Mouse (Mus musculus): ENCODE data around the gene Cox8b. TPM values are rescaled to one million over a fixed set of nuclear protein-coding genes. Genes with fewer than 3 reads are reported as not detected.
"Not testable (repeated sequence)": the region's sequence is repeated elsewhere in the genome, so short reads cannot be mapped to it uniquely, and the experiment has no call there.

Gene Cox8b
- polyA plus RNA-seq, 1 experiment from 2014 or later: 0.33 TPM

GRCm38 (mm10) chr7:140894611-140895010 is 5.6 kb downstream of the Cox8b start:
- no peak overlapping the region for H3K9ac ChIP-seq
- H3K4me2 ChIP-seq: no peak overlapping the region
- H3K36me3 ChIP-seq: peaks cover 79% of the 10 kb centered on the region
- H3K9me3 ChIP-seq (replicated peaks): no peaks in the 10 kb centered on the region
- DNase-seq: no peak
- H3K4me3 ChIP-seq (replicated peaks): no peak overlapping the region
- ATAC-seq (ENCODE audit: low read depth): no peak
- no peaks in the 10 kb centered on the region for H3K27me3 ChIP-seq
- no peaks in the 10 kb centered on the region for H3K4me1 ChIP-seq (replicated peaks)
- 88% methylated on average over 3 of the region's 3 CpGs for WGBS (ENCODE audit: insufficient replicate concordance)
- no peak overlapping the region; the same call in 1 of the 2 replicates for H3K27ac ChIP-seq

- Histone ChIP-seq H3K27ac (no peak overlapping the region), H3K9ac (no peak overlapping the region), H3K4me3 (replicated peaks) (no peak overlapping the region), H3K4me1 (replicated peaks) (no peaks in the 10 kb centered on the region), H3K36me3 (peaks cover 83% of the 10 kb centered on the region), H3K4me2 (no peak overlapping the region), H3K27me3 (no peaks in the 10 kb centered on the region), H3K9me3 (replicated peaks) (no peaks in the 10 kb centered on the region)
- DNase-seq: no peak
- no peak for ATAC-seq (ENCODE audit: low read depth)
- 79% methylated on average over 7 of the region's 7 CpGs for WGBS (ENCODE audit: insufficient replicate concordance)
Measured at GRCm38 (mm10) chr7:140894031-140894430, 6.2 kb downstream of the Cox8b start.

DNA sequence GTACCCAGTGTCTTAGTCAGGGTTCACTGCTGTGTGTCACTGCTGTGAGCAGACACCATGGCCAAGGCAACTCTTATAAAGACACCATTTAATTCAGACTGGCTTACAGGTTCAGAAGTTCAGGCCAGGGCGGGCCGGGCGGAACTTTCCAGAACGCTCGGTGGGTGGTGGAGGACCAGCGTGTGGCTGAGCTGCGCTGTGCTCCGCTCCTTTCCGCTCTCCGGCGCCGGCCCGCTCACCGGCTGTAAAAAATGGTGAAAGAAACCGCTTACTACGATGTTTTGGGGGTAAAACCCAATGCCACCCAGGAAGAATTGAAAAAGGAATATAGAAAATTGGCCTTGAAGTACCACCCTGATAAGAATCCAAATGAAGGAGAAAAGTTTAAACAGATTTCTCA is 9.6 kb downstream of the Cox8b start:
- H3K9ac ChIP-seq; H3K4me1 ChIP-seq (replicated peaks); H3K27ac ChIP-seq; H3K4me2 ChIP-seq; H3K4me3 ChIP-seq (replicated peaks); H3K9me3 ChIP-seq (replicated peaks); H3K27me3 ChIP-seq; ATAC-seq (ENCODE audit: low read depth); DNase-seq: not testable (repeated sequence)
- peaks cover 84% of the 10 kb centered on the region for H3K36me3 ChIP-seq
- WGBS (ENCODE audit: insufficient replicate concordance): 95% methylated on average over 16 of the region's 16 CpGs

- Histone ChIP-seq H3K9ac (peak overlapping the region; percentile 88), H3K4me2 (peak overlapping the region; percentile 93), H3K36me3 (peaks cover 40% of the 10 kb centered on the region), H3K4me3 (replicated peaks) (peak overlapping the region; percentile 92), H3K9me3 (replicated peaks) (no peaks in the 10 kb centered on the region), H3K4me1 (replicated peaks) (peaks cover 42% of the 10 kb centered on the region), H3K27me3 (no peaks in the 10 kb centered on the region), H3K27ac (peak overlapping the region; percentile 90)
- no peak for DNase-seq
- ATAC-seq (ENCODE audit: low read depth): peak; percentile 24
- WGBS (ENCODE audit: insufficient replicate concordance): 0% methylated on average over 12 of the region's 12 CpGs
Measured at GRCm38 (mm10) chr7:140882469-140882803, 17.8 kb downstream of the Cox8b start.

DNA sequence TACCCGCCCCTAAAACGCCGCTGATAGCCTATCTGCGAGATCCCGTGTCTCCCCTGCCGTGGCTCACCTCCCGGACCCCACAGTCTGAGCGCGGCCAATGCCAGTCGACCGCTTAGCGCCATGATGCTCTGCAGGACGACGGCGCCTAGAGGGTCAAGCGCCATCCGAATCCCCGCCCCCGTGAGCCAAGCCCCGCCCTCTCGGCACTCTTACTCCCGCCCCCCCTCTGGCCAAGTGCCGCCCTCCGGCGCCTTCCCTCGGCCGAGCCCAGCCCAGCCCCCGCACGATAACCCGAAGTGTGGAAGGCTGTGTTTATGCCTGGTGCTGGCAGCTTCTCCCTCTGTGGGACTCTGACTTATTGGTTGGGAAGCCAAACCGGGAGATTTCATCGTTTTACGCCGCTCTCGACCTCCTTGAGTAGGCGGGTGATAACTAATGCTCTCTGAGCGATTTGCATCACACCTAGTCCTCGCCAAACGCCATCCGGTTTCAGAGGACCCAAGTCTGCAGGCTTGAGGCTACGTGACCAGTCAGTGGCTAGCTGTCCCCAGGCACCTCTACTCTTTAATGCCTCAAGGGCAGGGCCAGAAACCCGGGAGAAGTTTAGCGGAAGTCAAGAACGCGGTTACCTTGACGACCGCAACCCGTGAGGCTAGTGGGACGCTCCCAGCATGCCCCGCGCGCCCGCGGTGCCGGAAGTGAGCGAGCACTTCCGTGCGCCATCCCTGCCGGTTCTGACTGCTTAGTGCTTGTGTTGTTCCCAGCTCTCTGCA is 18.4 kb downstream of the Cox8b start, which contains the start of the genes Psmd13 and Sirt3:
TSS of gene Psmd13 (plus strand) at position 273 of the 773 bp plus-strand sequence.
TSS of gene Sirt3 (minus strand) at position 614 of the 773 bp plus-strand sequence.
- H3K27me3 ChIP-seq: no peaks in the 10 kb centered on the region
- peak within 1 kb of the TSS; percentile 92 for H3K4me3 ChIP-seq (replicated peaks)
- under 1% methylated on average over 59 of the region's 59 CpGs for WGBS (ENCODE audit: insufficient replicate concordance)
- peak within 1 kb of the TSS; percentile 90 for H3K27ac ChIP-seq
- ATAC-seq (ENCODE audit: low read depth): peak; percentile 91
- H3K9me3 ChIP-seq (replicated peaks): no peaks in the 10 kb centered on the region
- peaks cover 42% of the 10 kb centered on the region for H3K4me1 ChIP-seq (replicated peaks)
- peak within 1 kb of the TSS; percentile 88 for H3K9ac ChIP-seq
- DNase-seq: peak; percentile 88
- peaks cover 40% of the 10 kb centered on the region for H3K36me3 ChIP-seq
- peak within 1 kb of the TSS; percentile 93 for H3K4me2 ChIP-seq

DNA sequence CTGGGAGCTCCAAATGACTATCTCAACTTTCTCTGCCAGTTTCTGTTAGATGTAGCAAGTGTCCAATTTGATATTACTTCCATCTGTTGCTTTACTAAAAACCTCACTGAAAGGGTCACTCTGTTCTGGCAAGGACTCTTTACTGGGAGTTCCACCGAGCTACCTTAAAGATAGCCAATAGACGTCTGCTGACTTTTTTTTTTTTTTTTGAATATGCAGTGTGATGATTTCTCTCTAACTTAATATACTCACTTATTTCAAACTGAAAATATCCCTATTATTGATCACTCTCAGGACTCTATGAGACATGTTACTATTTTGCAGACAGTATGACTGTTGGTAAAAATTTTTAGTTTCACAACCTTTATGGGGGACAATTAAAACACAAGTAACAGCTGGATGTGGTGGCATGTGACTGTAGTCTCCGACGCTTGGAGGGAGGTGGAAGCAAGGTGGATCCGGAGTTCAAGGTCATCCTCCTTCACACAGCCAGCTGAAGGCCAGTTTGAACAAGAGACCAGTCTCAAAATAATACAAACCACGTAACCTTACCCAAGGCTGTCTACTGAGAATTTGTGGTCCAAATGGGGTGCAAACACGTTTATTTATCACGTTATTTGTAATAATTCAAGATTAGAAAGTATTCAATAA is 19.3 kb downstream of the Cox8b start:
- no peak for DNase-seq
- Histone ChIP-seq H3K4me2 (peak overlapping the region; percentile 93), H3K36me3 (peaks cover 39% of the 10 kb centered on the region), H3K27ac (peak overlapping the region; percentile 90), H3K4me3 (replicated peaks) (peak overlapping the region; percentile 92), H3K4me1 (replicated peaks) (peaks cover 42% of the 10 kb centered on the region), H3K9ac (peak overlapping the region; percentile 88), H3K27me3 (no peaks in the 10 kb centered on the region), H3K9me3 (replicated peaks) (no peaks in the 10 kb centered on the region)
- ATAC-seq (ENCODE audit: low read depth): no peak
- 7% methylated on average over 8 of the region's 8 CpGs for WGBS (ENCODE audit: insufficient replicate concordance)

DNA sequence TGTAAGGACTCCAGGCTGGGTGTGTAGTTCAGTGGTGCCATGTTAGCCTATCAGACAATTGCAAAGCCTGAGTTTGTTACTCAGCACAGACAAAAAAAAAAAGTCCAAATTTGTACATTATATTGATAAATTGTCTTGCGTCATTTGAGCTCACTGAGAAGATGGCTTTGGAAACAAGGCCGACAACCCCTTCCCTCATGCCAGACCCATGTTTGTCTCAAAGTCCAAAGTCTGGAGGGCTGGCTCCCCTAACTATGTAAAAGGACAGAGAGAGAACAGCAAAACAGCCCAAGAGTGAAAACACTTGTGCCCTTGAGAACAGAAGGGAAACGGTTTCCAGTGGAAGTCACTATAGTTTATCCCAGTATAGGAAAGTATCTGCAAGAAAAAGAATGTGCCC is 19.8 kb downstream of the Cox8b start:
- Histone ChIP-seq H3K27me3 (no peaks in the 10 kb centered on the region), H3K4me2 (peak overlapping the region; percentile 93), H3K27ac (peak overlapping the region; percentile 66), H3K36me3 (peaks cover 39% of the 10 kb centered on the region), H3K4me3 (replicated peaks) (peak overlapping the region; percentile 92), H3K9ac (peak overlapping the region; percentile 88; the same call in 1 of the 2 replicates), H3K4me1 (replicated peaks) (peaks cover 42% of the 10 kb centered on the region), H3K9me3 (replicated peaks) (no peaks in the 10 kb centered on the region)
- ATAC-seq (ENCODE audit: low read depth): no peak
- DNase-seq: no peak
- 62% methylated on average over 3 of the region's 3 CpGs for WGBS (ENCODE audit: insufficient replicate concordance)

DNA sequence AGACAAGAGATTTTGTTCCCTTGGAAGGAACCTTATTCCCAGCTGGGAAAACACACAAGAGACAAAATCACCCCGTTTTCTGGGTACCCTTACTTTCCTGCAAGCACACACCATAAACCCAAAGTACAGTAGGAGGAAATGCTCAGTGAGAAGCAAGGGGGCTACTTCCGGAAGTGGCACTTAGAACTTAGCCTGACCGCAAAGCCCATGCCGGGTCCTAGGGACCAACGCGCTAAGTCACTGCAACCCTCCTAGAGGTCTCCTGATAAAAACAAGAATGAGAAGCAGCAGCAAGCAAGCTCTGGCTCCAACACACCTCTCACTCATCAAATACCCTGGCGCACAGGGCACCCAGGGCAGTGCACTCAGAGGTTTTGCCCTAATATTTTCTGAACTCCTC is 20.9 kb downstream of the Cox8b start:
- H3K4me1 ChIP-seq (replicated peaks): peaks cover 48% of the 10 kb centered on the region
- no peak for DNase-seq
- peak overlapping the region; percentile 52; the same call in 1 of the 2 replicates for H3K9ac ChIP-seq
- H3K9me3 ChIP-seq (replicated peaks): no peaks in the 10 kb centered on the region
- peaks cover 39% of the 10 kb centered on the region for H3K36me3 ChIP-seq
- H3K27me3 ChIP-seq: no peaks in the 10 kb centered on the region
- peak overlapping the region; percentile 26 for H3K4me3 ChIP-seq (replicated peaks)
- WGBS (ENCODE audit: insufficient replicate concordance): 30% methylated on average over 7 of the region's 7 CpGs
- peak overlapping the region; percentile 53 for H3K4me2 ChIP-seq
- peak overlapping the region; percentile 66 for H3K27ac ChIP-seq
- no peak for ATAC-seq (ENCODE audit: low read depth)

DNA sequence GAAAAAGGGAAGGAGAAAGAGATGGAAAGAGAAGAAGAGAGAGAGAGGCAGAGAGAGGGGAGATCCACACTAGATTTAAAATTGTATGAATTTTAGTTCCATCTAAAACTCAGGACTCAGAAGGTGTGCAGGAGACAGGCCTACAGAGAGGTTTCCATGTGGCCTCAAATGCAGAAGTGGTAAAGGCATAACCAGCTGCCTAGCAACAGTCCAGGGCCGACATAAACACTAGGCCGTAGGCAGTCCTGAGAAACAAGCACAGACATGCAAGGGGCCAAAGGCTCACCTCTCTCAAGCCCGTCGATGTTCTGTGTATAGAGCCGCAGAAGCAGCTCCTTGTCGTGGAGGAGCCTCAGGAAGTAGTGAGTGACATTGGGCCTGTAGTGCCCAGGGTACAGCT is 22.9 kb downstream of the Cox8b start:
- H3K27ac ChIP-seq: no peak overlapping the region
- peaks cover 34% of the 10 kb centered on the region for H3K4me1 ChIP-seq (replicated peaks)
- no peaks in the 10 kb centered on the region for H3K27me3 ChIP-seq
- H3K36me3 ChIP-seq: peaks cover 39% of the 10 kb centered on the region
- H3K4me2 ChIP-seq: no peak overlapping the region
- 61% methylated on average over 6 of the region's 6 CpGs for WGBS (ENCODE audit: insufficient replicate concordance)
- no peak for ATAC-seq (ENCODE audit: low read depth)
- H3K9me3 ChIP-seq (replicated peaks): no peaks in the 10 kb centered on the region
- DNase-seq: no peak
- H3K4me3 ChIP-seq (replicated peaks): no peak overlapping the region
- no peak overlapping the region for H3K9ac ChIP-seq

GRCm38 (mm10) chr7:140874224-140874623 is 26.0 kb downstream of the Cox8b start:
- ATAC-seq (ENCODE audit: low read depth) (no peak), DNase-seq (no peak)
- Histone ChIP-seq H3K27ac (no peak overlapping the region), H3K36me3 (peaks cover 46% of the 10 kb centered on the region), H3K9ac (no peak overlapping the region), H3K4me3 (replicated peaks) (no peak overlapping the region), H3K4me1 (replicated peaks) (peaks cover 13% of the 10 kb centered on the region), H3K27me3 (no peaks in the 10 kb centered on the region), H3K9me3 (replicated peaks) (no peaks in the 10 kb centered on the region), H3K4me2 (no peak overlapping the region)
- 27% methylated on average over 4 of the region's 4 CpGs for WGBS (ENCODE audit: insufficient replicate concordance)

- 85% methylated on average over 12 of the region's 12 CpGs for WGBS (ENCODE audit: insufficient replicate concordance)
- DNase-seq: no peak
- Histone ChIP-seq H3K4me3 (replicated peaks) (no peak overlapping the region), H3K27me3 (no peaks in the 10 kb centered on the region), H3K36me3 (peaks cover 83% of the 10 kb centered on the region), H3K9me3 (replicated peaks) (no peaks in the 10 kb centered on the region), H3K27ac (no peak overlapping the region), H3K4me1 (replicated peaks) (no peaks in the 10 kb centered on the region), H3K4me2 (no peak overlapping the region), H3K9ac (no peak overlapping the region)
- no peak for ATAC-seq (ENCODE audit: low read depth)
Measured at GRCm38 (mm10) chr7:140864761-140865160, 35.5 kb downstream of the Cox8b start.

All from liver, embryonic 13.5 days (tissue).